Mouse (Mus musculus): ENCODE data around the gene Pou2f3. TPM values are rescaled to one million over a fixed set of nuclear protein-coding genes. Genes with fewer than 3 reads are reported as not detected.

Gene Pou2f3
- polyA plus RNA-seq, 1 experiment from 2014 or later, result not detected

GRCm38 (mm10) chr9:43083441-43084055 lies 126.6 kb downstream of the Pou2f3 start:
- Histone ChIP-seq H3K27me3 (replicated peaks; ENCODE audit: control insufficient read depth, insufficient read depth, low read length) (peaks cover 10% of the 10 kb centered on the region), H3K9ac (ENCODE audit: low read depth, low read length) (no peak overlapping the region), H3K4me2 (no peak overlapping the region), H3K27ac (ENCODE audit: low read depth, low read length) (no peak overlapping the region), H3K9me3 (ENCODE audit: control insufficient read depth, low read length) (no peaks in the 10 kb centered on the region), H3K4me3 (ENCODE audit: low read depth, low read length) (no peak overlapping the region), H3K4me1 (replicated peaks; ENCODE audit: control insufficient read depth, insufficient read depth, low read length) (no peaks in the 10 kb centered on the region; the same call in 1 of the 2 replicates), H3K36me3 (ENCODE audit: control insufficient read depth, insufficient read depth, low read length) (no peaks in the 10 kb centered on the region)
- WGBS, result 57% methylated on average over 7 of the region's 7 CpGs
- ATAC-seq (replicated peaks; ENCODE audit: low FRiP score) (no peak), DNase-seq (ENCODE audit: low spot score) (no peak)

- Histone ChIP-seq H3K27me3 (replicated peaks; ENCODE audit: control insufficient read depth, insufficient read depth, low read length) (no peaks in the 10 kb centered on the region), H3K4me3 (ENCODE audit: low read depth, low read length) (no peak overlapping the region), H3K27ac (ENCODE audit: low read depth, low read length) (no peak overlapping the region), H3K9me3 (ENCODE audit: control insufficient read depth, low read length) (no peaks in the 10 kb centered on the region), H3K4me2 (no peak overlapping the region), H3K4me1 (replicated peaks; ENCODE audit: control insufficient read depth, insufficient read depth, low read length) (no peaks in the 10 kb centered on the region; the same call in 1 of the 2 replicates), H3K9ac (ENCODE audit: low read depth, low read length) (no peak overlapping the region), H3K36me3 (ENCODE audit: control insufficient read depth, insufficient read depth, low read length) (no peaks in the 10 kb centered on the region)
- 82% methylated on average over 3 of the region's 3 CpGs for WGBS
- no peak for DNase-seq (ENCODE audit: low spot score)
- no peak for ATAC-seq (replicated peaks; ENCODE audit: low FRiP score)
Observed at GRCm38 (mm10) chr9:43078711-43079110, 131.5 kb downstream of the Pou2f3 start.

GRCm38 (mm10) chr9:43076163-43076562 lies 134.0 kb downstream of the Pou2f3 start:
- H3K27ac ChIP-seq (ENCODE audit: low read depth, low read length), result no peak overlapping the region
- H3K4me1 ChIP-seq (replicated peaks; ENCODE audit: control insufficient read depth, insufficient read depth, low read length), result no peaks in the 10 kb centered on the region; the same call in 1 of the 2 replicates
- ATAC-seq (replicated peaks; ENCODE audit: low FRiP score), result no peak
- H3K4me2 ChIP-seq, result no peak overlapping the region
- H3K9ac ChIP-seq (ENCODE audit: low read depth, low read length), result no peak overlapping the region
- no peaks in the 10 kb centered on the region for H3K36me3 ChIP-seq (ENCODE audit: control insufficient read depth, insufficient read depth, low read length)
- 71% methylated on average over 7 of the region's 7 CpGs for WGBS
- H3K9me3 ChIP-seq (ENCODE audit: control insufficient read depth, low read length), result no peaks in the 10 kb centered on the region
- no peak overlapping the region for H3K4me3 ChIP-seq (ENCODE audit: low read depth, low read length)
- no peaks in the 10 kb centered on the region for H3K27me3 ChIP-seq (replicated peaks; ENCODE audit: control insufficient read depth, insufficient read depth, low read length)
- DNase-seq (ENCODE audit: low spot score), result no peak

GRCm38 (mm10) chr9:43074611-43075010 lies 135.6 kb downstream of the Pou2f3 start:
- Histone ChIP-seq H3K4me3 (ENCODE audit: low read depth, low read length) (no peak overlapping the region), H3K9ac (ENCODE audit: low read depth, low read length) (no peak overlapping the region), H3K36me3 (ENCODE audit: control insufficient read depth, insufficient read depth, low read length) (no peaks in the 10 kb centered on the region), H3K27me3 (replicated peaks; ENCODE audit: control insufficient read depth, insufficient read depth, low read length) (no peaks in the 10 kb centered on the region), H3K9me3 (ENCODE audit: control insufficient read depth, low read length) (no peaks in the 10 kb centered on the region), H3K4me2 (no peak overlapping the region), H3K4me1 (replicated peaks; ENCODE audit: control insufficient read depth, insufficient read depth, low read length) (no peaks in the 10 kb centered on the region), H3K27ac (ENCODE audit: low read depth, low read length) (no peak overlapping the region)
- no peak for ATAC-seq (replicated peaks; ENCODE audit: low FRiP score)
- no peak for DNase-seq (ENCODE audit: low spot score)
- WGBS, result 87% methylated on average over 1 of the region's 1 CpGs

Other genes starting within 250 kb of the Pou2f3 start
- gene Arhgef12, start 103.1 kb downstream of the Pou2f3 start, polyA plus RNA-seq (2014; fragmentation: Nextera tagmentation; extraction: Ambion mirVana), result 5.7 and 7.0 TPM in 2 replicates
- 3.5 and 3.7 TPM in 2 replicates for gene Tmem136, start 93.8 kb downstream of the Pou2f3 start, polyA plus RNA-seq (2014; fragmentation: Nextera tagmentation; extraction: Ambion mirVana)
- gene Oaf, start 29.5 kb upstream of the Pou2f3 start, polyA plus RNA-seq (2014; fragmentation: Nextera tagmentation; extraction: Ambion mirVana), result 51.6 and 52.0 TPM in 2 replicates
- gene Trim29, start 100.5 kb upstream of the Pou2f3 start, polyA plus RNA-seq (2014; fragmentation: Nextera tagmentation; extraction: Ambion mirVana), result 0.25 TPM in 1 of 2 replicates, not detected in the other

All from liver, embryonic 11.5 days (tissue).